Mouse (Mus musculus) kidney, postnatal 10 days (tissue): Measurements from ENCODE around the gene Cdkn2c.

Experiments
- DNase-seq: peaks from one replicate; pipeline ENCODE4 v3.0.0; 2021; ENCODE audit warnings: mixed read lengths

Gene Cdkn2c

DNA sequence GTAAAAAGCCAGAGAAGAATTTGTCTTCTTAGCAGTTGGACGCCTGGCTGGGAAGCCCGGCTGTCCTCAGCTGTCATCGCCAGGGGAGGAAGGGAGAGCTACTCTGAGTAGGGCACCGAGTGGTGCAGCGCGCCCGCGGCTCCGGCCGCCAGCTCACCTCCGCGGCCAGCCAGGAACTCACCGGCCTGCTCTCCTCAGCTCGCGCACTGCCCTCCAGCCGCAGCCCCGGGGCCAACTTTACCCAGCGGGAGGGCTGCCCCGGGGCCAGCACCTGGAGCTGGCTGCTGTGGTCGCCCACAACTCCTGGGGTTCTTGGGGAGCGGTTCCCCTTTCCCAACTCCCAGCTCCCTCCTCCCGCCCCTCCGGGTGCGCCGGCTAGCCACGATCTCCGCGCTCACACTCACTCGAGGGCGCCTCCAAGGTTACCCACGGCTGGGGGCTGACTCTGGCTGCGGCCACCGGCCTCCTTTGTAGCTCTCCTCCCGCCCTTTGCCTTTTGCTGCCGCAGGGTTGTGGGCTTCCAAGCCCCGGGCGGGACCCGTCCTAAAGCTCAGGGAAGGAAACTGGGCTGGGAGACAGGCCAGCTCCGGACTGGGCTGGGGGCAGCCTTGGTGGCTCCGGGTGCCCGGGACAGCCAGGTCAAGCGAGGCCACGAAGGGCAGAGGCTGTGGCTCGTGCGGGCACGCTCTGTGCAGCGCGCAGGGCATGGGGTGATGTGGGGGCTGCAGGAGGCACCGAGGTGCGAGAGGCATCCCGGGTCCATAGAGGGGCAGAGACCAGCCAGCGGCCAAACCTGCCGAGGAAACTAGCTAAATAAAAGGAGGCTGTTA, 9.8 kb downstream of the Cdkn2c start:
- peak; percentile 63 for DNase-seq

DNA sequence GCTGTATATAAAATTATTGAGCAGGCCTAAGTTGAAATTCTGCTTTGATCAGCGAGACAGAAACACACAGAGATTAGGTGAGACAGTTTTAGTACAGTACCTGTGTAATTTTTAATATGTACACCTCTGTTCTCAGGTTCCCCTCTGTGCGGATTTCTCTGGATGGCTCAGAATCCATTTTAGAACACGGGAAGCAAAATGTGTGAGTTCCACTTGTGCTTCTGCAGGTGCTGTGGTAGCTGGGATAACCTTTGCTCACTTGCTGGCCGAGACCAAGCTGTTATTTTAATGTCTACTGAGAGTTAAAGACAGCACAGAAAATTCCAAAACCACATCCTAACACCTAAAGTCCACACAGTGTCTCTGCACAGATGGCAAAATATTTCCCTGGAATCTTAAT, 10.7 kb downstream of the Cdkn2c start:
- no peak for DNase-seq

DNA sequence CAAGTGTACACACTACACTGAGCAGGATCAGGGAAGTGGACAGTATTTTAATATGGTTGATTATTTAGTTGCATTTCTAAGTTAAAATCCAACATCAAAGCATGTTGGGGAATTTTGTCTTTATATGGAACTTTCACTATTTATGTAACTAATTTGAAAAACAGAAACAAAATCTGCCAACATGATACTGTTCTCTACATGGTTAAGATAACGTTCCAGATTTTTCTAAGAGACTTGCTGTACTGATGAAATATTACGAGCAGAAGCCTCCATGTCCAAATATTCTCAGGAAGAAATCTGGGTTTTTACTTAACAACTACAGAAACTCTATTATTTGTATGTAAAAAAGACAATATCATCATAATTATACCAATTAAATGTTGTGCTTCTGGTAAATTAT, 11.3 kb downstream of the Cdkn2c start:
- no peak for DNase-seq

DNA sequence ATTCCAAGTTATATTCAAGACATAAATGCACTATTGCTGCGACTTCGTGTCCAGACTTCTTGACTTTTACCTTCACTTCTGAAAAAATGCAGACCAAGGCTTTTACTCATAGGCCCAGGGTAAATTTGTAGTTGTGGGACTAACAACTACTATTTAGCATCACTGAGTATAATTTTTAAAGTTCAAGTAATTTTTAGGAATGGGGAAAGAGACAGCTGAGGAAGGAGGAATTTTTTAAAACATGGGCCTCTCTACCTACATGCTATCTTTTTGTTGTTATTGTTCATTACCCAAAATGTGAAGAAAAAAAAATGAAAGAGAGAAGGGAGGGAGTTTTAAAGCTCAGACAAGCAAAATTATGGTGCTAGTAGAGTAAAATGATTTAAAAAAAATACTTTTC, 12.3 kb downstream of the Cdkn2c start:
- DNase-seq: no peak

DNA sequence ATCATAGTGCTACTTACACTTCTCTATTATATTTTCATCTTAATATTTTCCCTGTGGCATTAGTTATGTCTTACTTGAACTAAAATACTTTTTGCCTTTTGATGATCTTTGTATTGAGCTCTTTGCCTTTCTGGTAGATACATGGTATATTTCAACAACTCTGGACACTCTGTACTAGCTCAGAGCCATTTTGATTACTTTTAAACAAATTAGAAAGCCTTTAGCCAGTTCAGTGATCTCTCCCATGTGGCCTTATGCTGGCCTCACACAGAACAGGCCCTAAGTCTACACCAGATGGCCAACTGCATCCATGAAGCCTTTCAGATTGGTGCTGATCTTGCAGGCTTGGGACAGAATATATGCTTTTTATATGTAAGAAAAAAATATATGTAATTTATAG, 13.7 kb downstream of the Cdkn2c start:
- no peak for DNase-seq

DNA sequence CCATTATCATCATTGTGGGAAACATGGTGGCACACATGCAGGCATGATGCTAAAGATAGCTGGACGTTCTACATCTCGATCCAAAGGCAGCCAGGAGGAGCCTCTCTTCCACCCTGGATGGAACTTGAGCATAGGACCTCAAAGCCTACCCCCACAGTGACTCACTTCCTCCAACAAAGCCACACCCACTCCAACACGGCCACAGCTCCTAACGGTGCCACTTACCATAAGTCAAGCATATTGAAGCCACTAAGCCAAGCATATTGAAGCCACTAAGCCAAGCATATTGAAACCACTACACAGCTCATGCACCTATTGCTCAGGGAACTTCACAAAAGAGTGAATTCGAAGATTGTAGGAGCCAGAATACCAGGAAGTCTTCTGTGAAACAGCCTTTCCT, 17.7 kb downstream of the Cdkn2c start:
- no peak for DNase-seq

DNA sequence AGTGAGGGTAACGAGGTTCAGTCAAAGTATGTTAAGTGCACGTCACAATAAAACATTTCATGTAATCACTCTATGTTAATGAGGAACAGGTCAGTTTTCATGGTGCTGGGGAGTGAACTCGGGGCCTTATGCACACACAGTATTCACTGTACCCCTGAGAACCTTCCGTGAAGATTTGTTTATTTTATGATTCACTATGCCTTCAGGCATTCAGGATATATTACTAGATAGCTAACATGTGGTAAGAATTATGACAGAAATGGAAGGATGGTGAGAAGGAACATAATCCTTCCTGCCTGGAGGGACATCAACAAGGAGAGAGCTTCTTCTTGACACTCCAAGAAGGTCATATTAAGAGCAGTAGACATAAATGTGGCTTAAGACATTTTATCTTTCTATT, 19.7 kb downstream of the Cdkn2c start:
- DNase-seq: no peak

DNA sequence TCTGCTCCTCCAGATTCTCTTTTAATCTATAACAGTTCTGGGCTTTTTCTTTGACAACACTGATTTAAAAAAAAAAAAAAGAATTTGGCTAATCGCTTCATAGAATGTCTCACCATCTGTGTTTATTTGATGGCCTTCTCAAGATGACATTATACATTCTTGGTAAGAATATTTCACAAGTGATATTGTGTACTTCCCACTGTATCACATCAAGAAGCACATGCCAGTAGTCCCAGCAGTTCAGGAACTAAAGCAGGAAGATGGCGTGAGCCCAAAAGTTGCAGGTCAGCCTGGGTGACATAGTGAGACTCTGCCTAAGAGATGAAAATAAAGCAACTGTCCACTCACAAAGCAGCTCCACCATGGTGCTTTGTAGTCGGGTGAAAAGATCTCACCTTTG, 25.5 kb downstream of the Cdkn2c start:
- no peak for DNase-seq

DNA sequence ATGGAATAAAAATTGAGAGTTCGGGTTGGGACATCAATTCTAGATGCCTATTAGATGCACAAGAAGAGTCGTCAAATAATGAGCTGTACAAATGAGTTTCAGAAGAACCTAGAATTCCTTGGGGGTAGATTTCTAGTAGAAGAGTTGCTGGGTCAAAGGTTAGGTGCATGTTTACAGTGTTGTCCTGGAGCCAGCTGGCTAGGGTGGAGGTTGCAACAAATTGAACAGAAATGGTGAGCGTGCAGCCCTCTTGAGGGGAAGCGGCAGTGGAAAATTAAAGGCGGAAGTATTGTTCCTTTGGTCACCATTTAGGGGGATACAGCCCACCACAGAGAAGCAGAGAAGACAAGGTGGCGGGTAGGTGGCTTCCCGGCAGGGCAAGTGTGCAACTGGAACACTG, 26.8 kb downstream of the Cdkn2c start:
- DNase-seq: no peak

DNA sequence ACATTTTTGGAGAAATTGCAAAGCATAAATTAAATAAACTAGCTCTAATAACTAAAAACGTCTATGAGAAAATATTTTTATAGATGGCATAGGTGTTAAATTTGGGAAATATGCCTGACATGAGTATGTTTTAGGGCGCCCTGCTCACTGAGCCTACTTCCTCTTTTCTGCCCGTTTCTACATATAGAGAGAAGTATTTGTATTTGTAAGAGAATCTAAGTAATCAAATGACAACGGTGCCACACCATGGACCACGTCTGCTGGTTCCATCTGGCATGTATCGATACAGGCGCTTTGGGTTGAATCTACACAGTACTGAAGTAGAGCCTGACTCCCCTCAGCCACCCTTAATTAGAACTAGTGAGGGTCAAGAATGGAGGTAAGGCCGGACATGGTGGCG, 27.6 kb downstream of the Cdkn2c start:
- no peak for DNase-seq

DNA sequence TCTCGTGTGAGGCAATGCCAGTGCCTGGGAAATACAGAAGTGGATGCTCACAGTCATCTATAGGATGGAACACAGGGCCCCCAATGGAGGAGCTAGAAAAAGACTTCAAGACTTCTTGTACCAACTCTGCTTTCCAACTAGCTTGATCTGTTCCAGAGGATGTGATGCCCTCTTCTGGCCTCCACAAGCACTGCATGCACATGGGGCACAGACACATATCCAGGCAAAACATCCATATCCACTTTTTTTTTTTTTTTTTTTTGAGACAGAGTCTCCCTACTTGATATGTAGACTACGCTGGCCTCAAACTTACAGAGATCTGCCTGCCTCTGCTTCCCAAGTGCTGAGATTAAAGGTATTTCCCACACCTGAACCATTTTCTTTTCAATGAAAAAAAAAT, 32.0 kb downstream of the Cdkn2c start:
- peak; percentile 13 for DNase-seq

DNA sequence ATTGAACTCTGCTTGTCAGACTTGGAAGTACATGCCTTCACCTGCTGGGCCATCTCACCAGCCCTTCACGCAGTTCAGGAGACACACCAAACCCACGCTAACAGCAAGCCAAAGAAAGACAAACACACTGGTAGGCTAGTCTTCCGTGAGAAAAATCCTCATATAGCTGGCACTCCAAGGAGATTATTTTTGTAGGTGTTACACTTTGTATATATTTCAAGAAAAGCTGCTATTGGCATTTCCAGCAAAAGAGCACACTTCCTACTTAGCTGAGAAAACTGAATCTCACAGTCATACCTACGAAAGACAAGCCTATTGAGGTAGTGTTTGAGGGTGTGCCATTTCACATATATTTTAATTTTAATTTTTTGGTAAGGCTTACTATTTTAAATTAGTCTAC, 36.0 kb downstream of the Cdkn2c start:
- no peak for DNase-seq

DNA sequence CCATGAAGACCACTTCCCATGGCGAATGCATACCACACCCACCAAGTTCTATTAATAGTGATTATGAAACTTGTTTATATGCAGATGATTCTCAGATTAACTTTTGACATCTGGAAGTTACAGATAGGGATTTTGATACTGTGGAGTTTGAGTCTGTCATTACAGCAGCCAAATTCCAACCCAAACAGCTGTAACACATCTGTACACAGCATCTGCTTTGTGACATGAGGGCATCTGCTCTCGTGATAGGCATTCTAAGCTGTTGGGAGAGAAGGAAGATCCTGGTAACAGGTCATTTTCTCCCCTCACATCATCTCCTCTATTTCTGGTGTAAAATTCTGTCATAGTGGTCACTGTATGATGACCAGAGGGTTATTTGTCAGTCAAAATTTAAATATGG, 36.8 kb downstream of the Cdkn2c start:
- DNase-seq: no peak

DNA sequence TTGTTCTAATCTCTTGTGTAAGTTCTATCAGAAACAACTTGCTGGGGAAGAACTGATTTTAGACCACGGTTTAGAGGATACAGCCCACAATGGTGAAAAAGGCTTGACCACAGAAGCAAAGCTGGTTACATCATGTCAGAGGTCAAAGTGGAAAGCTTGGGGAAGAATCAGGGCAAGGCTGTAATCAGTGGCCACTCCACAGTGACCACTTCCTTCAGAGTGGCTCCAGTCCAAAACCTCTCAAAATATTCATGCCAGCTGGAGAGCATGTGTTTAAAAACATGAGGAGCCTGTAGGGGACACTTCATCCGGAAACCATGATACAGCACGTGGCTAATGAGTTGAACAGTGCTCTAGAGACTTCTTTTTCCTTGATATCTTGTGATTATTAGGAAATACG, 54.4 kb downstream of the Cdkn2c start:
- no peak for DNase-seq
